Mouse (Mus musculus) heart, embryonic 16.5 days (tissue): Measurements from ENCODE around the gene Sgk1. TPM values are rescaled to one million over a fixed set of nuclear protein-coding genes. Genes with fewer than 3 reads are reported as not detected.

Experiments used
- ATAC-seq: fragments of 200-750 bp; cut with Nextera tagmentation; replicated peaks from 2 replicates; pipeline ENCODE4 v1.8.0; 2017; ENCODE audit warnings: moderate number of reproducible peaks; ENCODE audit not compliant: insufficient read depth, low FRiP score; ENCODE audit errors: extremely low read depth
- H3K27ac ChIP-seq: fragments of 300-500 bp; sonication (generic); 2 replicates; pipeline ENCODE4 v1.5.1; 2014; ENCODE audit warnings: mild to moderate bottlenecking, low read length, control low read depth, moderate library complexity
- H3K27me3 ChIP-seq: fragments of 300-500 bp; sonication (generic); 2 replicates; pipeline ENCODE4 v1.6.1; 2014; ENCODE audit warnings: low read length, mixed read lengths; ENCODE audit not compliant: control insufficient read depth, insufficient read depth
- H3K36me3 ChIP-seq: fragments of 300-500 bp; sonication (generic); 2 replicates; pipeline ENCODE4 v1.6.1; 2014; ENCODE audit not compliant: control insufficient read depth, insufficient read depth
- H3K4me1 ChIP-seq: fragments of 300-500 bp; sonication (generic); 2 replicates; pipeline ENCODE4 v1.6.1; 2014; ENCODE audit warnings: low read length, mixed read lengths; ENCODE audit not compliant: control insufficient read depth, insufficient read depth
- H3K4me2 ChIP-seq: fragments of 300-500 bp; sonication (generic); 2 replicates; pipeline ENCODE4 v1.6.1; 2014; ENCODE audit warnings: low read depth, mild to moderate bottlenecking, control low read depth, low read length
- H3K4me3 ChIP-seq: fragments of 300-500 bp; sonication (generic); 2 replicates; pipeline ENCODE4 v1.5.1; 2014; ENCODE audit warnings: mild to moderate bottlenecking, control low read depth, low read length
- H3K9ac ChIP-seq: fragments of 300-500 bp; sonication (generic); 2 replicates; pipeline ENCODE4 v1.6.1; 2014; ENCODE audit warnings: low read length, control low read depth
- H3K9me3 ChIP-seq: fragments of 300-500 bp; sonication (generic); replicated peaks from 2 replicates; pipeline ENCODE4 v1.6.1; 2016; ENCODE audit warnings: low read length; ENCODE audit not compliant: control insufficient read depth
- WGBS: fragments of 180-500 bp; shearing (Covaris S2); extraction: QIAGEN DNeasy Blood & Tissue Kit; methylation state at CpG from one replicate; pipeline ENCODE4 v1.1.7; 2014; 5-methylcytosine and 5-hydroxymethylcytosine counted together
- polyA plus RNA-seq: library from polyadenylated mRNA; unstranded; fragments of >200 nt; fragmentation: Nextera tagmentation; extraction: Ambion mirVana; gene quantifications from 2 replicates; pipeline ENCODE4 v1.2.1, GENCODE M21; 2015

The Sgk1 gene
- polyA plus RNA-seq, 1 experiment from 2014 or later = 37.1 TPM

GRCm38 (mm10) chr10:21905616-21906015 lies 23.6 kb downstream of the Sgk1 start:
- H3K4me2 ChIP-seq = no peak overlapping the region
- ATAC-seq = no peak
- H3K36me3 ChIP-seq = no peaks in the 10 kb centered on the region
- no peaks in the 10 kb centered on the region for H3K4me1 ChIP-seq
- no peaks in the 10 kb centered on the region for H3K9me3 ChIP-seq
- H3K4me3 ChIP-seq = no peak overlapping the region
- no peaks in the 10 kb centered on the region for H3K27me3 ChIP-seq
- no peak overlapping the region for H3K9ac ChIP-seq
- no peak overlapping the region for H3K27ac ChIP-seq
- 94% methylated on average over 1 of the region's 1 CpGs for WGBS

GRCm38 (mm10) chr10:21906894-21907446 lies 25.0 kb downstream of the Sgk1 start:
- Histone ChIP-seq H3K27ac (no peak overlapping the region), H3K27me3 (no peaks in the 10 kb centered on the region), H3K9ac (no peak overlapping the region), H3K4me3 (no peak overlapping the region), H3K36me3 (no peaks in the 10 kb centered on the region), H3K4me1 (no peaks in the 10 kb centered on the region), H3K9me3 (no peaks in the 10 kb centered on the region), H3K4me2 (no peak overlapping the region)
- ATAC-seq = no peak
- 23% methylated on average over 5 of the region's 5 CpGs for WGBS

- H3K36me3 ChIP-seq = no peaks in the 10 kb centered on the region
- H3K9me3 ChIP-seq = no peaks in the 10 kb centered on the region
- 65% methylated on average over 3 of the region's 3 CpGs for WGBS
- no peaks in the 10 kb centered on the region for H3K27me3 ChIP-seq
- H3K4me1 ChIP-seq = no peaks in the 10 kb centered on the region
- no peak overlapping the region for H3K27ac ChIP-seq
- no peak overlapping the region for H3K4me2 ChIP-seq
- H3K9ac ChIP-seq = no peak overlapping the region
- no peak overlapping the region for H3K4me3 ChIP-seq
- ATAC-seq = no peak
These were observed 25.8 kb downstream of the Sgk1 start for GRCm38 (mm10) chr10:21907784-21908183.

- no peak overlapping the region for H3K4me2 ChIP-seq
- 82% methylated on average over 1 of the region's 1 CpGs for WGBS
- ATAC-seq = no peak
- no peaks in the 10 kb centered on the region for H3K4me1 ChIP-seq
- no peaks in the 10 kb centered on the region for H3K9me3 ChIP-seq
- H3K27ac ChIP-seq = no peak overlapping the region
- no peaks in the 10 kb centered on the region for H3K36me3 ChIP-seq
- H3K9ac ChIP-seq = no peak overlapping the region
- H3K4me3 ChIP-seq = no peak overlapping the region
- H3K27me3 ChIP-seq = no peaks in the 10 kb centered on the region
These were observed 26.7 kb downstream of the Sgk1 start for GRCm38 (mm10) chr10:21908686-21909085.

GRCm38 (mm10) chr10:21910334-21910733 lies 28.4 kb downstream of the Sgk1 start:
- Histone ChIP-seq H3K27ac (no peak overlapping the region), H3K36me3 (no peaks in the 10 kb centered on the region), H3K9ac (no peak overlapping the region), H3K4me2 (no peak overlapping the region), H3K4me1 (no peaks in the 10 kb centered on the region), H3K4me3 (no peak overlapping the region), H3K9me3 (no peaks in the 10 kb centered on the region), H3K27me3 (no peaks in the 10 kb centered on the region)
- no peak for ATAC-seq
- WGBS = 86% methylated on average over 9 of the region's 9 CpGs

GRCm38 (mm10) chr10:21911303-21911947 lies 29.4 kb downstream of the Sgk1 start:
- Histone ChIP-seq H3K36me3 (no peaks in the 10 kb centered on the region), H3K27ac (no peak overlapping the region), H3K9ac (no peak overlapping the region), H3K4me2 (no peak overlapping the region), H3K27me3 (no peaks in the 10 kb centered on the region), H3K4me3 (no peak overlapping the region), H3K9me3 (no peaks in the 10 kb centered on the region), H3K4me1 (no peaks in the 10 kb centered on the region)
- WGBS = 64% methylated on average over 10 of the region's 10 CpGs
- no peak; the same call in 1 of the 2 replicates for ATAC-seq

- 36% methylated on average over 1 of the region's 1 CpGs for WGBS
- no peaks in the 10 kb centered on the region for H3K9me3 ChIP-seq
- ATAC-seq = no peak
- H3K36me3 ChIP-seq = no peaks in the 10 kb centered on the region
- no peak overlapping the region for H3K4me3 ChIP-seq
- H3K4me2 ChIP-seq = no peak overlapping the region
- H3K9ac ChIP-seq = no peak overlapping the region
- no peaks in the 10 kb centered on the region for H3K27me3 ChIP-seq
- no peaks in the 10 kb centered on the region for H3K4me1 ChIP-seq
- no peak overlapping the region for H3K27ac ChIP-seq
These were observed 32.8 kb downstream of the Sgk1 start for GRCm38 (mm10) chr10:21914751-21915150.

- ATAC-seq = no peak
- Histone ChIP-seq H3K9ac (no peak overlapping the region), H3K27me3 (no peaks in the 10 kb centered on the region), H3K9me3 (no peaks in the 10 kb centered on the region), H3K4me1 (no peaks in the 10 kb centered on the region), H3K4me3 (no peak overlapping the region), H3K27ac (no peak overlapping the region), H3K4me2 (no peak overlapping the region), H3K36me3 (no peaks in the 10 kb centered on the region)
- 84% methylated on average over 11 of the region's 11 CpGs for WGBS
These were observed 34.5 kb downstream of the Sgk1 start for GRCm38 (mm10) chr10:21916301-21917071.
